Mouse (Mus musculus): Measurements from ENCODE around the gene Gm28043.
"Not testable (repeated sequence)": the region's sequence is repeated elsewhere in the genome, so short reads cannot be mapped to it uniquely, and the experiment has no call there.

Gene Gm28043

GRCm38 (mm10) chr17:29614115-29615023, at the start of gene Gm28043, which contains the start of gene Rnf8:
TSS of gene Gm28043 (plus strand) at chr17:29614876.
TSS of gene Rnf8 (plus strand) at chr17:29614790.
- DNase-seq (ENCODE audit: low spot score in 2 of 2), result peak; percentile 90 to 92

GRCm38 (mm10) chr17:29565521-29565920, 49.2 kb upstream of the Gm28043 start:
- no peak for DNase-seq (ENCODE audit: low spot score in 2 of 2)

GRCm38 (mm10) chr17:29568435-29568834, 46.2 kb upstream of the Gm28043 start:
- no peak for DNase-seq (ENCODE audit: low spot score in 2 of 2)

- DNase-seq (ENCODE audit: low spot score in 2 of 2), result no peak
Observed at GRCm38 (mm10) chr17:29569831-29570230, 44.8 kb upstream of the Gm28043 start.

- no peak for DNase-seq (ENCODE audit: low spot score in 2 of 2)
Observed at GRCm38 (mm10) chr17:29579579-29580126, 35.0 kb upstream of the Gm28043 start.

GRCm38 (mm10) chr17:29583569-29583968, 31.1 kb upstream of the Gm28043 start:
- no peak for DNase-seq (ENCODE audit: low spot score in 2 of 2)

- no peak for DNase-seq (ENCODE audit: low spot score in 2 of 2)
Observed at GRCm38 (mm10) chr17:29584306-29584705, 30.4 kb upstream of the Gm28043 start.

GRCm38 (mm10) chr17:29584737-29585136, 29.9 kb upstream of the Gm28043 start:
- no peak for DNase-seq (ENCODE audit: low spot score in 2 of 2)

- no peak for DNase-seq (ENCODE audit: low spot score in 2 of 2)
Observed at GRCm38 (mm10) chr17:29585446-29585845, 29.2 kb upstream of the Gm28043 start.

GRCm38 (mm10) chr17:29586921-29587320, 27.8 kb upstream of the Gm28043 start:
- DNase-seq (ENCODE audit: low spot score in 2 of 2), result no peak

- DNase-seq (ENCODE audit: low spot score in 2 of 2), result no peak
Observed at GRCm38 (mm10) chr17:29589221-29589898, 25.3 kb upstream of the Gm28043 start.

GRCm38 (mm10) chr17:29595891-29596770, 18.5 kb upstream of the Gm28043 start:
- no peak for DNase-seq (ENCODE audit: low spot score in 2 of 2)

- DNase-seq (ENCODE audit: low spot score in 2 of 2), result no peak
Observed at GRCm38 (mm10) chr17:29596771-29597132, 17.9 kb upstream of the Gm28043 start.

GRCm38 (mm10) chr17:29599051-29599450, 15.6 kb upstream of the Gm28043 start:
- DNase-seq (ENCODE audit: low spot score in 2 of 2), result no peak

- DNase-seq (ENCODE audit: low spot score in 2 of 2), result no peak
Observed at GRCm38 (mm10) chr17:29599537-29599936, 15.1 kb upstream of the Gm28043 start.

- no peak for DNase-seq (ENCODE audit: low spot score in 2 of 2)
Observed at GRCm38 (mm10) chr17:29601391-29601790, 13.3 kb upstream of the Gm28043 start.

- peak; percentile 50 to 66 for DNase-seq (ENCODE audit: low spot score in 2 of 2)
Observed at GRCm38 (mm10) chr17:29603283-29603682, 11.4 kb upstream of the Gm28043 start.

- not testable (repeated sequence) for DNase-seq (ENCODE audit: low spot score in 2 of 2)
Observed at GRCm38 (mm10) chr17:29613453-29613852, 1.2 kb upstream of the Gm28043 start.

GRCm38 (mm10) chr17:29615024-29615551, 412 bp downstream of the Gm28043 start:
- DNase-seq (ENCODE audit: low spot score in 2 of 2), result no peak

GRCm38 (mm10) chr17:29615616-29616015, 940 bp downstream of the Gm28043 start:
- DNase-seq (ENCODE audit: low spot score in 2 of 2), result no peak

- no peak for DNase-seq (ENCODE audit: low spot score in 2 of 2)
Observed at GRCm38 (mm10) chr17:29619231-29619630, 4.6 kb downstream of the Gm28043 start.
